Mouse (Mus musculus): ENCODE data around the gene Lhx6.
A peak's percentile ranks its signal among the peaks of the same experiment; 100 is the strongest.
"Not testable (repeated sequence)": the region's sequence is repeated elsewhere in the genome, so short reads cannot be mapped to it uniquely, and the experiment has no call there.

The Lhx6 gene

DNA sequence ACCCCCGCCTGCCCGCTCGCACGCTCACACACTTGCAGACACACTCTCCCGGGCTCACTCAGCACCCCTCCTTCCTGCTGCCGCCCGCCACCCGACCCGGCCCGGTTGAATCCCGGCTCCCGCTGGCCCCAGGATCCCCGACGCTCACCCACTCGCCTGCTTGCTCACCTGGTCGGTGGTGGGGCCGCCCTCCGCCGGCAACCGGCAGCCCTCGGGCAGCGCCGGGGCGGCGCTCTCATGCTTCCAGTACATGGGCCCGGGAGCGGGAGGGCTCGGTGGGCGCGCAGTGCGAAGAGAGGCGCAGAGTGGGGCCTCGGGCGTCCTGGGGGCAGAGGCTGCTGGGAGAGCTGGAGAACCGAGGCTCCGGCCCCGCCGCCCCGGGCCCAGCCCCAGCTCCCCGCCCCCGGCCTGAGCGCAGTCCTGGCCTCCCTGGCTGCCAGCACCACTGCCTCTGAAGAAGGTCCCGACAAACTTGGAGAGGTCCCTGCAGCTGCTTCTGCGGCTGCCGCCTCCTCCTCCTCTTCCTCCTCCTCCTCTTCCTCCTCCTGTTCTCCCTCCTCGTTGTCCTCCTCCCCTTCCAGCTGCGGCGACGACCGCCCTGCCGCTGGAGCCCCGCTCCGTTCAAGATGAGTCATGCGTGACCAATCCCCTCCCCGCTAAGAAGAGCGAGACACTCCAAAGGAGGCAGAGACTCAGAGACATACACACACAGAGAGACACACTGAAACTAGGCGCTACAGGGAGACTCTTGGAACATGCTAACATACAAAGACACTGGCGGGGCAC is at the start of gene Lhx6:
Lhx6 (minus strand) TSS at position 453 of the 786 bp plus-strand sequence.
- no peak for DNase-seq (ENCODE audit: low spot score)

DNA sequence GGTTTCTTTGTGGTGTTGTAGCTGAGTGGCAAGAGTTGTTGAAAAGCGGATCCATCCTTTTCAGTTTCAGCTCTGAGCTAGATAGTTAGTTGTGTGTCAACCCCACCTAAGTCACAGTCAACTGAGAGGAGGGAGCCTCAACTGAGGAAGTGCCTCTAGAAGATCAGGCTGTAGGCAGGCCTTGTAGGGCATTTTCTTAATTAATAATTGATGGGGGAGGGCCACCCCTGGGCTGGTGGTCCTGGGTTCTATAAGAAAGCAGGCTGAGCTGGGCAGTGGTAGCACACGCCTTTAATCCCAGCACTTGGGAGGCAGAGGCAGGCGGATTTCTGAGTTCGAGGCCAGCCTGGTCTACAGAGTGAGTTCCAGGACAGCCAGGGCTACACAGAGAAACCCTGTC is 47.2 kb upstream of the Lhx6 start:
- DNase-seq (ENCODE audit: low spot score) = not testable (repeated sequence)

DNA sequence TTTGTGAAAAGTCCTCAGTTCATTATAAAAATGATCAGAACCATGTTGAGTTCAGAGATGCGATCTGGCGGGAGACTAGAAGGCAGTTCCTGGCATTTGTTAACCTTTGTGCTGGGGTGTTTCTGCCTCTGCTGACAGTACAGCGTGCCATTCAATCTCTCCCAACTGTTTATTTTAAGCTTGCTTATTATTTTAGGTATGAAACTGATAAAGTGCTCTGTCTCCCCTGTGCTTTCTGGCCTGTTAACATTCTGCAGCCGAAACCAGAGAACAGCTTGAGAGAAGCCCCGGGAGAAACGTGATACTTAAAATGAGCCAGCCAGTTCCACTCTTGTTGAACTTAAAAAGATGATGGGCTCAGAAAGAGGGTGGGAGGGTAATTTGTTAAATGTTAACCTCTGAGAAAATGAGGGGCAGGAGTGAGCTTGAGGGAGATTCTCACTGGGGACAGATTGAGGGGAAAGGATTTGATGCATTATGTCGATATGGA is 43.7 kb upstream of the Lhx6 start:
- DNase-seq (ENCODE audit: low spot score) = no peak

DNA sequence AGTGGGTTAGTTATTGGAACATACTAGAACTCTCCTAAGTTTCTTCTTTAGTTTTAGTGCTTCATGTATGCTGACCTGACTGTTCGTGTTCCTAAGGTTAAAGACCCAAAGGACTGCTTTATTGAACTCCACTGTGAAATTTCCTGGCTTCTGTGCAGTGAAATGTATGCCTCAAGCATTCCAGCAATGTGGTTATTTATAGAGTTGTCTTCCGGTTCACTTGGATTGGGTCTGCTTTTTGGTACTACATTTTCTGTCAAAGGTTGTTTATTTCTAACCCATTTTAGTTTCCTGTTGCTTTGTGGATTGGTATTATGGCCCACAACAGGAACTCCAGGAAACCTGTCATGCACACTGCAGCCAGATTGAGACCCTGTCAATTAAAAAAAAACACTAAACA is 33.9 kb upstream of the Lhx6 start:
- no peak for DNase-seq (ENCODE audit: low spot score)

DNA sequence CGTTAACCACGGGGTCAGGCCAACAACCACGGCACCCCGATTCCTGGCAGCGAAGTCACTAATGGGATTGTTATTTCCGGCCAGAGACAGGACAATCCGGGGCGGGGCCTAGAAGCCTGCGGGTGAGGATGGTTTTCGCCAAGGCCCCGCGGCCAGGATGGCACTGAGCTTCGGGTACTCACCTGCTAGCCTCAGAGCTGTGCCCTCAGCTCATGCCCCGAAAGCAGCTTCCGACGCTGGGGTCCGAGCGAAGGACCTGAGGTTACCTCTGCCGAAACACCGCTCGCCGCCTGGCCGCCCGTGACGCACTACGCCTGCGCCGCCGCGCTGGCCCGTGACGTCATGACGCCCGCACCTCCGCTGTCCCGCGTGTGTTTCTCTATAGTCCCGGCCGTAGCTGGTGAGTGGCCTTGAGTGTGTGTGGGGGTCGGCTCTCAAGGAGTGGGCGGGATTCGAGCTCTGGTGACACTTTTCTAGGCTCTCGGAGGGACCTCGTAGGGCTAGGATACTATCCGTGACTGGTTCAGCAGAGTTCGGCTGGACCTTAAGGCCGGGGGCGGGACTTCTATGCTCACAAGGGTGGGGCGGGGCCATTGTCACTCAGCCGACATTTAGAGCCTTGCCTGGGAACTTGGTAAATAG is 31.2 kb upstream of the Lhx6 start, which contains the start of the genes Mrrf and Rbm18:
Mrrf (plus strand) TSS at position 90 of the 642 bp plus-strand sequence.
Rbm18 (minus strand) TSS at position 474 of the 642 bp plus-strand sequence.
- peak; percentile 89 for DNase-seq (ENCODE audit: low spot score)

DNA sequence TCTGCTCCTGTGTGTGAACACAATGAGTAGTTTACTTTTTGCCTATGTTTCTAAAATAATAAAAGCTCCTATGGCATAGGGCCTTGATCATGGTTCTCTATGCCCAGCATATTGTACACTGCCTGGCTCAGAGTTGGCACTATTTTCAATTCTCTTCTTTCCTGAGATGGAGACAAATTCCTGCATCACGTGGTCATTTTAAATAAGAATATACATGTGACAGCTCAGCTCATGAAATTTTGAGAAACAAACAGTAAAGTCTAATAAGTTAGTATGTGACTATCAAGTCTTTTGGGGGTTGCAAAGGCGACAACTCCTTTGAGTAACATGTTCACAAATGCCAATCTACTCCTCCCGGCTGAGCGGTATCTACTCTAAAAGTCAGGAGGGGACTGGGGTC is 30.7 kb upstream of the Lhx6 start:
- no peak for DNase-seq (ENCODE audit: low spot score)

DNA sequence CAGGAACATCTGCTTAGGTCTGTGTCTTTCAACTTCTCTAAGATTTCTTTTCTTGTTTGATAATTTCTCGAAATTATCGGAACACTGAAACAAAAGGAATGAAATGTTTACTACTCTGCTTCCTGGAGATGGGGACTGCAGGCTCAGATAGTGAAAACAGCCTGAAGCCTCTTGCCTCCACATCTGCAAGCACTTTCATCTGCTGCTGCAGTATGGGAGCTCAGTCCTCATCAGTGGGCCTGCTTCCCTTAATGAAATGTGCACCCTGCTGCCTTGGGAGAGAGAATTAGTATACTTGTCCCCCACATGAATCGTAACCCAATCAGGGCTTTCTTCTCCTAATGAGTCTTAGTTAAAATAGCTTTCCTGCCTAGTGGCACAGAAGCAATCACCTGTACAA is 23.8 kb upstream of the Lhx6 start:
- DNase-seq (ENCODE audit: low spot score) = no peak

DNA sequence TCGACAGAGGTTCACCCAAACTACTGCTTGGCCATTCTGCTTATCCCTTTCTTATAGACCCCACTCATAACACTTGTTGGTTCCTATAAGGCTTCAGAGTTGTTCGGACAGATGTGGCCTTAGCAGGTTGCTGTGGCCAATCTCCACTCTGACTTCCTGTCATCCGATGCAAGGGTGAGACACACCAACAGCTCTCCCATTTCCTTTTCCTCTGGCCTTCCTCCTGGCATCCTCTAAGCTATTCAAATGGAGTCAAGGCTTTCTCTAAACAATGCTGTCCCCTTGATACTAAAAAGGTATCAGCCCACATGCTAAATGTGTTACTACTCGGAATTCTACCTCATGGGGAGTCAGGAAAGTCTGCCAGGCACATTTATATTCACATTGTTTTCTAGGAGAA is 22.8 kb upstream of the Lhx6 start:
- no peak for DNase-seq (ENCODE audit: low spot score)

DNA sequence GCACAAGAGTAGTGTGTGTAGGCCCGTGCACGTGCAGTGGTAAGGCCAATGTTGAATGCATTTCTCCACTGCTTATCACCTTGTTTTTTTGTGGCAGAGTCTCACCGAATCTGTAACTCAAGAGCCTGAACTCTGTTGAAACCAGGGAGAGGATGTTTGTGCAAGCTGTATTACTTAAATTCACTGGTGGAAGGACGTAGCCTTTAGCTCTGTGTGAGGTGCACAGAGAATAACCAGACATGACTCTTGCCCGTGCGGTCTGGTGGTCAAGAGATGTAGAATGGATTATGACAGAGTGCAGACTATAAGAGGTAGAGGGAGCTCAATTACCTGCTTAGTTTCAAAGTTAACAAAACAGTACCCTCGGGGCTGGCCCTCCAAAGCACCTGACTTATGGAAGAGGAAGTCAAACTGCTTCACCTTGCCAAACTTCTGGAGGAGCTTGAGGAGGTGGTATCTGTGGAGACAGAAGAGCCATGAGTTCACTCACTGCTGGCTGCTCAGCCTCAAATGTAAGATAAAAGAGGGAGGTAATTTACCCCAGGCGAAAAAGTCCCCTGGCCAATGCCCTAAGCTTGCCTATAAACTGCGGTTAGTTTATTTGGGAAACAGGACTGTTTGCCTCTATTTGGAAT is 21.7 kb upstream of the Lhx6 start:
- DNase-seq (ENCODE audit: low spot score) = no peak

DNA sequence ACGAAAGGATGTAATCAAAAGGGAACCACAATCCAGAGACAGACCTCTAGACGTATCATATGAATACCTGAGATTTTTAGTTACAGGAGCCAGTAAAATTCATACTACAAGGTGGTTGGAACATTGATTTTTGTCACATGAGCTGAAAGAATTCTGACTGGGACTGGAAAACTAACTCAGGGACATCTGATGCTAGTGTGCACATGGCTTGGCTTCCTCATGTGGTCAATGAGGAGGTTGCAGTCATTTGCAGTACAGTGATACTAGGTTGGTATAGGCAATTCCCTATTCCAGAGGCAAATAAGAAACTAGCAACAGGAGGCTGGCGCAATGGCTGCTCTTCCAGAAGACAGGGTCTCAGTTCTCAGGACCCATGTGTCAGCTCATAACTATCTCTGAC is 7.4 kb upstream of the Lhx6 start:
- no peak for DNase-seq (ENCODE audit: low spot score)

DNA sequence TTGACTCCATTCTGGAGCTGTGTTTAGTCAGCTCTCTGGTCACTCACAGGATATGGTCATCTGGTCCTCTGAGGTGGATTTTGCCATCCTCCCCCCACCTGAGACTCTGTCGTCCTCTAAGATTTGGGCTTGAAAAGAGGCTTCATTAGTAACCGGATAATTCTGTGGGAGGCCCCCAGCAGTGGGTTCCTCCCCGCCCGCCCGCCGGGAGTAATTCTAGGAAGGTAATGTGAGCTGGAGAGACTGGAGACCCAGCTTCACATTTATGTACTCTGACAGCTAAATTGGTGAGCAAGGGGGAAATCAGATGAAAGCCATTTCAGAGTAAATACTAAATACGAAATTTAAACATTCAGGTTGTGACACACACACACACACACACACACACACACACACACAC is 3.4 kb upstream of the Lhx6 start:
- no peak for DNase-seq (ENCODE audit: low spot score)

DNA sequence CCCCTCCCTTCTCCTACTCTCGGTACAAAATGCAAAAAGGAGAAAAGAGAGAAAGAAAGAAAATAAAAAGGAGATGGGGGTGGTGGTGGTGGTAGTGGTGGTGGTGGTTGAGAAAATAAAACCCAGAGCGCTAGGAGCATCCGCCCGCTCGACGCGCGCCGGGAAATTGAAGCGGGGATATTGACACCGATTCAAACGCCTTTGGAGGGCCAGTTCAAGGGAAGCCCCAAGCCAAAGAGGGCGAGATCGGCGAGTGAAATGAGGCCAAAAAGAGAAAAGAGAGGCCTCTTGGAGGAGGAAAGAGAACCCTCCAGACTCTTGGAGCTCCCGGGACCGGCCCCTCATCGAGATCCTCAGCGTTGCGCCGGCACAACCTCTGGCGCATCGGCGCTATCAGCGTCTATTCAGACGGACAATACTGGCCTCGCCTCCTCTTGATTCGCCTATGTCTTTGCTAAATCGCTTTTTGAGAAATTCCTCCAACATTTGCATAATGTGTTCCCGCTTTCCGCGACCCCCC is 712 bp downstream of the Lhx6 start:
- DNase-seq (ENCODE audit: low spot score) = no peak

DNA sequence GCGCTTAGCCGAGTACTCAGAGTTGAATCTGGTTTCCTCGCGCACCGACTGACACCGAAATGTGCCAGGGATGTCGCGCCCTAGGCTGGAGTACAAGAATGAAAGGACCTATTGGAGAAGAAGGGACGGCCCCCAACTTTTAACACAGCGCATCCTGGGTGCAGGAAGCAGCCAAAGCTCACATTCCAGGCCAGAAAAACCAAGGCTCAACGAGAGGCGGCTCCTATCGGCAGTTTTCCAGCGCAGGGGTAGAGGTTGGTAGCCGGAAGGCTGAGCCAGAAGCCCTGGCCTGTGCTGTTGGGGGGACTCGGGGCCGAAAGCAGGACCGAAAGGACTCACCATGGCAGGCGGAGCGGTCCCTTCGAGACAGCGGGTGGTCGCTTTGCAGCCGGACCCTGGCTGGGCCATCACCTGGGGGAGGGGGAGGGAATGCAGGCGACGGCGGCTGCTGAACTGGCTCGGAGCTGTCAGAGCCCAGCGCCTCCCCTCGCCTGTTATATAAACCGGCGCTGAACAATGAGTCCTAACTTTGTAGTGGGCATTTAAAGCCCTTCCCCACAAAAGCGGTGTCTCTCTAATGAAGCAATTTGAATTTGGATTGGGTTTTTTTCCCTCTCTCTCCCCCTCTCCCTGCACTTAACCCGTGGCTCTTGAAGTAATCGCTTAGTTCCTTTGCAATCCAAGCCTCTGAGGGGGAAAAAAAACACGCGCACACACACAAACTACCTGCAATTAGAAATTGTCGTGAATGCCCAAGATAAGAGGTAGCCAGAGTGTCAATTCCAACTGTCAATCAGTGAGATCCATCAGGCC is 1.4 kb downstream of the Lhx6 start:
- no peak for DNase-seq (ENCODE audit: low spot score)

DNA sequence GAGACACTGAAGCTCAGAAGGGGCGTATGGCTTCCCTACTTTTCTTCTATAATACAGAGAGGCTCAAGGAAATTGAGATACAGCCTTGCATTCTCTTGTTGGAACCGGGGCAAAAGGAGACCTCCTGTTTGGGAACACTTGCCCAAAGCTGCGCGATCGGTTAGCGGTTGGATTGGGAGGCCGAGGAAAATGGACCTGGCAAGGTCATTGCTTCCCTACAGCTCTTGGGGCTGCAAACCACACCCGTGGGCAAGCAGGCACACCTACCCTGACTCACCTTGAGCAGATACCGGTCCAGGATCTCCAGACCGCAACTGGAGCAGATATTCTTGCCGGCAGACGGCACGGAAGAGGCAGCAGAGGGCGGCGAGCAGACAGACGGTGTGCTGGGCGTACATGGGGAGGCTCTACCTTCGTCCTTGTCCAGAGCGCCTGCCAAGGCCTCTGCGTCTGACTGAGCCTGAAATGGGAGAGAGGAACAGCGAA is 2.1 kb downstream of the Lhx6 start:
- no peak for DNase-seq (ENCODE audit: low spot score)

DNA sequence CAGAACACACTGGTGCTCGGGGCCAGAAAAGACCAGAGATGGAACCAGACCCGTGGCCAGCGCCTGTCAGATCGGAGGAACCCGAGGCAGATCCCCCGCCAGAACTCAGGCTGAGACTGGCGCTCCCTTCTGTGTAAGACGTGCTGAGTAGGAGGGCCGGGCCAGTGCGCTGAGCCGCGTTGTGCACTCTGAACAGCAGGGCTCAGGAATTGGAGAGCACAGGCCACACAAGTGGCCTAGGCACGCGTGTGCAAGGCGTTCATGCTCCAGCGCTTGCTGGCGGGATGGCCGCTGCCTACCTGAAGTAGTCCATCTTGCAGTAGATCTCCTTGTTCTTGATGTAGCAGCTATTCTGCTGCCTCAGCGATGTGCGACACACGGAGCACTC is 2.7 kb downstream of the Lhx6 start:
- peak; percentile 9 for DNase-seq (ENCODE audit: low spot score)

DNA sequence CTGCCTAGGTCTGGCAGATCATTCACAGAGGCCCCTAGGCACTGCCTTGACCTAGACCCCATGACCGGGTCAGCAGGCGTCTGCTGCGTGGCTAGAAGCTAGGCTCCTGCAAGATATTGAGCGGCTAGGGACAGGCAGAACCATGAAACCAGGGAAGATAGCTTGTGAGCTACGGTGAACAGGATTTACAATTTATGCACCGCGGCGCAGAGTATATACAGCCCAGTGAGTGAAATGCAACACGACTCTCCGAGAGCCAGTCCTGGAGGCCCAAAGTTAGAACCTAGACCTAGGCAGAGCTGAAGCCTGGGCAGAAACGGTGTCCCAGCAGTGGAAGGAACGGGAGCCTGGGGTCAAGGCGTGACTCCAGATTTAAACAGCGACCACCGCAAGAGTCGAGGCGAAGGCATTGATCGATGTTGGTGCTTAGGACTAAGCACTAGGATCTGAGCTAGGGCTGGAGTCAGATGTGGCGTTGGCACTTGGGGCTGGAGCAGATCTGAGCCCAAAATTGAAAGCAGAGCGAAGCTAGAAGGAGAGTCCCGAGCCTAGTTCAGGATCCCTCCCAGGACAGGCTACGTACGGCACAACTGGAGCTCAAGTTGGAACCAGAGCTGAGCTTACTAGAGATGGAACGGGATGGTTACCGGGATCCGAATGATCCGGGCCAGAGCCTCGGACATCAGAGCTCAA is 3.2 kb downstream of the Lhx6 start:
- no peak for DNase-seq (ENCODE audit: low spot score)

DNA sequence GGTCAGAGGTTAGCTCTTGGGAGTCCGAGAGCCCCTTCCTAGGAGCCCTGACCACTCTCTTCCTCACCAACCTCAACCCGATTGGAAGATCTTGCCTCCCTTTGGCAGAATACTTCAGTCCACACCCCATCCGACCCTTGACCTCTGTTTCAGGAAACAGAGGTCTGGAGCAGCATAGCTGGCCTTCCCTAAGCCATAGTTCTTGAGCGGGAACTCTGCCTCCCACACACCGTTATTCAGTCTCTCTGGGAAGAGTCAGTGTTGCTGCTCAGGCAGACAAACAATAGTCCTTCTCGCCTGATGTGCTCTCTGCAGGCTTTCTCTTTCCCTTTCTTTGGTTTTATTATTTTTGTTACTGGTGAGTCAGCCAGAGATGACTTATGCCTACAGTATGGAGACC is 5.5 kb downstream of the Lhx6 start:
- DNase-seq (ENCODE audit: low spot score) = no peak

DNA sequence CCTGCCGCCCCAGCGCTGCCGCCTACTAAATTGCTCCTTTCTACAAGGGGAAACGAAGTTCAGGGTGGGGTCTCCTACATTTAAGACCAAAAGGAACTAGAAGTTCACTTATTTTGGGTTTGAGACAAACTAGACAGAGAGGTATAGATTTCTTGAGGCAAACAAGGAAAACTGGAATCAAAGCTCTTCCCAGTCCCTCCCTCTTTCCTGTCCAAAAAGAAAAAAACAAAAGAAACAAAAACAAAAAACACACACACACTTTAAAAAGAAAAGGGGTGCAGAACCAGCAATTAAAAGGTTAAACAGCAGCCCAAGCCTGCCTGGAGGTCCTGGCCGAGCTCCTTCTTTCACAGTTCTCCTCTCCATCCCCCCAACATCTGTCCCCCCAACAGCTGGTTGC is 7.2 kb downstream of the Lhx6 start:
- DNase-seq (ENCODE audit: low spot score) = no peak

DNA sequence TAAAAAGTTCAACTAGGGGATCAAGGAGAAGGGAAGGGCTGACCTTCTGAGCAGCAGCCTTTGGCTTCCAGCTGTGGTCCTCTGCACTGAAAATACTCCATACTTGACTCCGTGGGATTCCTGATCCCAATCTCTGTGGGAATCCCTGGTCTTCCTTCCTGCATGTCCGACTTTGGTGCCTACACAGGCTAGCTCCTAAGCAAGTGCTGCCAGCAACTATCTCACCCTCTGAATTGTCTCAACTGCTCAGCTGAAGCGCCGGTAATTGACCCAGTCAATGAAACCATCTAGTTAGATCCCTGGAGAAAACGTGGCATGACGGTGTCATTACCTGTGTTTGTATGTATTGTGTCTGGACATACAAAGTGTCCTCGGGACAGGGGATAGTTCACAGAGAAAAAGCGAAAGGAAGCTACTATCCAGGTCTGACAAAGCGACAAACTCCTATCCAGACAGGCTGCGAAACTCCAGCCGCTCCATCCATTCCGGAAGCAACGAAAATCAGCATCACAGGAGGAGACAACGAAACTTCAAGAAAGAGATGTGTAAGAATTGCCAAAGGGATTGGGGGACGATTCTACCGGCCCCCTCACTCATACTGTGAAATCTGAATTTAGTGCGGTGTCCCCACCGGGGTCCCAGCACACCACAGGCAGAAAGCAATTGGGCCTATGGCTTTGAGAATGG is 7.9 kb downstream of the Lhx6 start:
- no peak for DNase-seq (ENCODE audit: low spot score)

DNA sequence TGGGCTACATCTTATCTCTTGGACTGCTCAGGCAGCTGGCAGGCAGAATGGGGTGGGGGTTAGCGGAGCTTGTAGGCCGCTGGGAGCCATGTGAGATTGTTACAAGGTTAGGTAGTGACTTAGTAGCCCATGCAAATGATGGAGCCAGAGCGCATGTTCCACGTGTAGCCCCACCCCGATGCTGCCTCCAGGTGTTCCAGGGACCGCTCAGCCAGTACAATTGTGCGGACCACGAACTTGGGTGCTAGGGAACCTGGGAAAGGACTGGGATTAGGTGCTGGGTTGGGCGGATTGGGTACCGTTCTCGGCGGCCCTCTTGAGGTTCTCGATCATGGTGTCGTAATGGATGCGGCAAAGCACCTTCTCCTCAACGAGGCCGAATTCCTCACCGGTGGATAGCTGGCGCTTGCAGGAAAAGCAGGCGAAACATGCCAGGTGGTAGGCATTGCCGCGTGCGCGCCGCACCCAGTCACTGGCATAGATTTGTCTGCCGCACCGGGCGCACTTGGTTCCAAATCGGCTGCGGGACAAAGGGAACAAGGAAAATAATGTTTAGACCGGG is 11.2 kb downstream of the Lhx6 start:
- no peak for DNase-seq (ENCODE audit: low spot score)
